Mouse (Mus musculus): Measurements from ENCODE around the gene Rap1b. TPM values are rescaled to one million over a fixed set of nuclear protein-coding genes. Genes with fewer than 3 reads are reported as not detected.

Rap1b gene
- polyA plus RNA-seq, 1 experiment from 2014 or later = 161 TPM

DNA sequence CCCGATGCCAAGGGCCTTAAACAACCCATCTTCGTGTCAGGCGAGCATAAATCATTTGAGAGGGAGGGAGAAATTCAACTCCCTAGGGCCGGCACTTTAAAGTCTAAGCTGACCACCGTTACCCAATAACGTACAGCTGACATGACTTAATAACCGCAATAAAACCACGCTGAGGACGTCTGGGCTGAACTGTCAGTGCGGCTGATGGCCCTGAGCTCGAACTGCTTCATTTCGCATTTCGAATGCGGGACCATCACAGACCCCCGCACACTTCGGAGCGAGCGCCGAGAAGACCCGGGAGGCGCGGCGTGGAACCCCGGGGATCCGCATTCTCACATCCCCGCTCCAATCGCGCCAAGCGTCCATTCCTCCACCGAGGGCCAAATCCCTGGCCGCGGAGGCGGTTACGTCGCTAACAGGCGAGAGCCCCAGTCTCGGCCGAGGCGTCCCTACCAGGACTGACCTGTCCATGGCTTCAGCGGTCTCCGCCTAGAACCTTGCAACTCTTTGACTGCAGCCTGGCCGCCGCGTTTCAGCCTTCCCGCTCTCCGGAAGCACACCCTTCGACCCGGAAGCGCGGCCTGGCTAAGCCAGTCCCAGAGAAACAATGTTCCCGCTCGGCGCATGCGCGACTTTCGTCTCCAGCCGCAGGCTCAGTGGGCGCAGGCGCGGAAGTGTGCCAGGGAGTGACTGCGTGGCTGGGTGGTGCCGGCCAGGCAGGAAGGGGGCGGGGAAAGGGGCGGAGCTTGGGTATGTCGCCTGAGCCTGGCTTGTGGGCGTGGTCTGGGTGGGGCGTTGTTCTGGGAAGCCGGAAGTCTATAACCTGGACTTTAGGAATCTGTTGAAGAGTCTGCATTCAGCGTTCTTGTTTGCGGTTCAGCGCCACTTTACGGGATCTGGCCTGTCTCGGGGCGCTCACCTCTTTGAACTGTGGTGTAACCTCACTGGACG, 53.4 kb downstream of the Rap1b start, which contains the start of gene Nup107:
TSS of gene Nup107 (minus strand) at position 565 of the 951 bp plus-strand sequence.
- H3K9ac ChIP-seq = peak within 1 kb of the TSS; percentile 92
- peaks cover 22% of the 10 kb centered on the region for H3K4me1 ChIP-seq
- peak within 1 kb of the TSS; percentile 97 for H3K4me3 ChIP-seq (replicated peaks)
- no peaks in the 10 kb centered on the region for H3K27me3 ChIP-seq
- peaks cover 18% of the 10 kb centered on the region for H3K36me3 ChIP-seq
- under 1% methylated on average over 75 of the region's 75 CpGs for WGBS
- 0 out of 2 replicates have a peak, but pooled peaks cover 2% of the 10 kb centered on the region for H3K9me3 ChIP-seq (replicated peaks)
- peak within 1 kb of the TSS; percentile 92 for H3K27ac ChIP-seq
- H3K4me2 ChIP-seq = peak within 1 kb of the TSS; percentile 68
- ATAC-seq (replicated peaks; ENCODE audit: low FRiP score) = peak; percentile 99

- peak overlapping the region; percentile 97 for H3K4me3 ChIP-seq (replicated peaks)
- no peak overlapping the region for H3K27ac ChIP-seq
- WGBS = 87% methylated on average over 2 of the region's 2 CpGs
- H3K4me1 ChIP-seq = peaks cover 22% of the 10 kb centered on the region
- H3K36me3 ChIP-seq = peaks cover 31% of the 10 kb centered on the region
- H3K27me3 ChIP-seq = no peaks in the 10 kb centered on the region
- ATAC-seq (replicated peaks; ENCODE audit: low FRiP score) = no peak
- no peaks in the 10 kb centered on the region for H3K9me3 ChIP-seq (replicated peaks)
- peak overlapping the region; percentile 92 for H3K9ac ChIP-seq
- H3K4me2 ChIP-seq = peak overlapping the region; percentile 68
These were observed 54.7 kb downstream of the Rap1b start for GRCm38 (mm10) chr10:117791171-117791470.

DNA sequence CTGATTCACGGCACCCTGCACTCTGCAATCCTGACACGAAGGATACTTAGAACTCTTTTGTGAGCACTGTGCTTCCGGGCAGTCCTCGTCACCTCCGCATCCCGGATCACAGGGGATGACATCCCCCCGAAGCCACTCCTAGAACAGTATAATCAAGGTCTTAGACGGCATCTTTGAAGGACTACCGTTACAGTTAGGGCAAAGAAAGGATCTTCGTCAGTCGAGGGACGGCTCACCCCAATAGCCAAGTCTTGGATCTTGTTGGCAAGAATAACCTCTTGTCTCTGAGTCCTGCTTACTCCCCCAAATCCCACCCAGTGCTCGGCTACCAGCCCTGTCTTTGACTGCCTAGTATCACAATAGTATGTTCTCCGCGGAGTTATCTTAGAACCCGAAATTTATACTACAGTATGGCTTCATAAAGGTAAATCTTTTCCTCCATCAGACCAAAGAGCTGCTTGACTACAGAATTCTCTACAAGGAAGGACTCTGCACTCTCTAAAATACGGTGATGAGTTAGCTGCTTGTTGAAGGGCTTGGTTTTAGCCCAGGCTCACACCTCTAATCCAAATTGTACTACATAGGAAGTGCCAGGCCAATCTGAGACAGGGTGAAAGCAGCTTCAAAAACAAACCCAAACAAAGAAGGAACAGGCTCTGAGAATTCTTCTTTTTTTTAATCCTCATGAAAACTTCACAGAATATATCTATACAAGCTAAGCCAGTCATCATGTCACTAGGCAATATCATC, 55.2 kb downstream of the Rap1b start:
- Histone ChIP-seq H3K36me3 (peaks cover 36% of the 10 kb centered on the region), H3K9ac (0 out of 2 replicates have a peak overlapping the region, but pooled peaks have one; percentile 92), H3K9me3 (replicated peaks) (no peaks in the 10 kb centered on the region), H3K4me3 (replicated peaks) (0 out of 2 replicates have a peak overlapping the region, but pooled peaks have one; percentile 97), H3K27ac (no peak overlapping the region), H3K4me1 (peaks cover 22% of the 10 kb centered on the region), H3K27me3 (no peaks in the 10 kb centered on the region), H3K4me2 (peak overlapping the region; percentile 68)
- 93% methylated on average over 17 of the region's 17 CpGs for WGBS
- ATAC-seq (replicated peaks; ENCODE audit: low FRiP score) = no peak

DNA sequence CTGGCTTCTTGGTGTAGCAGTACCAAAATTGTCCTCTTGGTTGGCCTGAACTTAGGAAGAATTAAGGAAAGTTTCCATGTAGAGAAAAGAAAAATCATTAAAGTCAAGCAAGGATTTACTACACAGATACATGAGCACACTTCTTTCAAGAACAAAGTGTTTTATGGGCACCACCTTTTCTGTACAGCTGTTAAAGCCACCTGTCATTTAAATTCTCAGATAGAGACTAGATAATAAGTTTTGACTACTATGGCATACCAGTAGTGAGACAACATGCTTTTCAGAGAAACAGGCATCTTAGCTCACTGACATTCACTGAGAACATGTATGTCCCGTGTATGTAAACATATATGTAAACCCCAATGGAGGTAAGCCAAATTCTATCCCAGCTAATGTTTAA, 55.8 kb downstream of the Rap1b start:
- 90% methylated on average over 1 of the region's 1 CpGs for WGBS
- no peak overlapping the region for H3K27ac ChIP-seq
- H3K27me3 ChIP-seq = no peaks in the 10 kb centered on the region
- H3K9ac ChIP-seq = no peak overlapping the region
- H3K9me3 ChIP-seq (replicated peaks) = no peaks in the 10 kb centered on the region
- no peak overlapping the region for H3K4me3 ChIP-seq (replicated peaks)
- ATAC-seq (replicated peaks; ENCODE audit: low FRiP score) = no peak
- H3K4me1 ChIP-seq = peaks cover 22% of the 10 kb centered on the region
- peaks cover 42% of the 10 kb centered on the region for H3K36me3 ChIP-seq
- H3K4me2 ChIP-seq = no peak overlapping the region

GRCm38 (mm10) chr10:117784646-117785045, 61.2 kb downstream of the Rap1b start:
- no peak for ATAC-seq (replicated peaks; ENCODE audit: low FRiP score)
- H3K36me3 ChIP-seq = peaks cover 86% of the 10 kb centered on the region
- no peaks in the 10 kb centered on the region for H3K27me3 ChIP-seq
- WGBS = 90% methylated on average over 7 of the region's 7 CpGs
- H3K4me2 ChIP-seq = no peak overlapping the region
- no peaks in the 10 kb centered on the region for H3K4me1 ChIP-seq
- H3K27ac ChIP-seq = no peak overlapping the region
- no peak overlapping the region for H3K4me3 ChIP-seq (replicated peaks)
- H3K9me3 ChIP-seq (replicated peaks) = no peaks in the 10 kb centered on the region
- H3K9ac ChIP-seq = no peak overlapping the region

GRCm38 (mm10) chr10:117783786-117784420, 61.9 kb downstream of the Rap1b start:
- Histone ChIP-seq H3K36me3 (peaks cover 92% of the 10 kb centered on the region), H3K4me3 (replicated peaks) (no peak overlapping the region), H3K9ac (no peak overlapping the region), H3K27me3 (no peaks in the 10 kb centered on the region), H3K9me3 (replicated peaks) (no peaks in the 10 kb centered on the region), H3K4me1 (no peaks in the 10 kb centered on the region), H3K27ac (no peak overlapping the region), H3K4me2 (no peak overlapping the region)
- 94% methylated on average over 13 of the region's 13 CpGs for WGBS
- ATAC-seq (replicated peaks; ENCODE audit: low FRiP score) = no peak

GRCm38 (mm10) chr10:117782491-117783260, 63.2 kb downstream of the Rap1b start:
- WGBS = 89% methylated on average over 14 of the region's 14 CpGs
- no peak overlapping the region for H3K4me3 ChIP-seq (replicated peaks)
- H3K4me2 ChIP-seq = no peak overlapping the region
- H3K9me3 ChIP-seq (replicated peaks) = no peaks in the 10 kb centered on the region
- H3K9ac ChIP-seq = no peak overlapping the region
- no peak for ATAC-seq (replicated peaks; ENCODE audit: low FRiP score)
- H3K4me1 ChIP-seq = no peaks in the 10 kb centered on the region
- no peaks in the 10 kb centered on the region for H3K27me3 ChIP-seq
- peaks cover 96% of the 10 kb centered on the region for H3K36me3 ChIP-seq
- no peak overlapping the region for H3K27ac ChIP-seq

- H3K27ac ChIP-seq = no peak overlapping the region
- 86% methylated on average over 2 of the region's 2 CpGs for WGBS
- H3K9ac ChIP-seq = no peak overlapping the region
- ATAC-seq (replicated peaks; ENCODE audit: low FRiP score) = no peak
- no peaks in the 10 kb centered on the region for H3K4me1 ChIP-seq
- H3K4me3 ChIP-seq (replicated peaks) = no peak overlapping the region
- H3K36me3 ChIP-seq = peaks cover 94% of the 10 kb centered on the region
- H3K27me3 ChIP-seq = no peaks in the 10 kb centered on the region
- no peaks in the 10 kb centered on the region for H3K9me3 ChIP-seq (replicated peaks)
- H3K4me2 ChIP-seq = no peak overlapping the region
These were observed 63.8 kb downstream of the Rap1b start for GRCm38 (mm10) chr10:117782056-117782455.

GRCm38 (mm10) chr10:117781021-117781725, 64.7 kb downstream of the Rap1b start:
- ATAC-seq (replicated peaks; ENCODE audit: low FRiP score) = no peak
- 93% methylated on average over 17 of the region's 17 CpGs for WGBS
- no peaks in the 10 kb centered on the region for H3K9me3 ChIP-seq (replicated peaks)
- H3K4me3 ChIP-seq (replicated peaks) = no peak overlapping the region
- H3K9ac ChIP-seq = no peak overlapping the region
- no peaks in the 10 kb centered on the region for H3K27me3 ChIP-seq
- peaks cover 94% of the 10 kb centered on the region for H3K36me3 ChIP-seq
- no peak overlapping the region for H3K27ac ChIP-seq
- no peak overlapping the region for H3K4me2 ChIP-seq
- H3K4me1 ChIP-seq = no peaks in the 10 kb centered on the region

- no peak overlapping the region for H3K4me3 ChIP-seq (replicated peaks)
- H3K9me3 ChIP-seq (replicated peaks) = no peaks in the 10 kb centered on the region
- H3K4me2 ChIP-seq = no peak overlapping the region
- H3K36me3 ChIP-seq = peaks cover 94% of the 10 kb centered on the region
- 94% methylated on average over 6 of the region's 6 CpGs for WGBS
- no peak overlapping the region for H3K27ac ChIP-seq
- no peak overlapping the region for H3K9ac ChIP-seq
- no peaks in the 10 kb centered on the region for H3K27me3 ChIP-seq
- no peaks in the 10 kb centered on the region for H3K4me1 ChIP-seq
- no peak for ATAC-seq (replicated peaks; ENCODE audit: low FRiP score)
These were observed 65.4 kb downstream of the Rap1b start for GRCm38 (mm10) chr10:117780306-117780911.

Data from kidney, embryonic 15.5 days (tissue).